Mouse (Mus musculus): Measurements from ENCODE around the gene Klhl40.

Klhl40 gene

GRCm38 (mm10) chr9:121778066-121778624 lies 738 bp downstream of the Klhl40 start:
- no peak for DNase-seq (ENCODE audit: low read depth, low spot score)

GRCm38 (mm10) chr9:121784801-121785200 lies 7.4 kb downstream of the Klhl40 start:
- no peak for DNase-seq (ENCODE audit: low read depth, low spot score)

- no peak for DNase-seq (ENCODE audit: low read depth, low spot score)
Measured at GRCm38 (mm10) chr9:121785261-121785660, 7.9 kb downstream of the Klhl40 start.

- DNase-seq (ENCODE audit: low read depth, low spot score): no peak
Measured at GRCm38 (mm10) chr9:121786359-121786758, 9.0 kb downstream of the Klhl40 start.

GRCm38 (mm10) chr9:121791206-121791605 lies 13.8 kb downstream of the Klhl40 start:
- peak; percentile 95 for DNase-seq (ENCODE audit: low read depth, low spot score)

- peak; percentile 81 for DNase-seq (ENCODE audit: low read depth, low spot score)
Measured at GRCm38 (mm10) chr9:121791757-121792521, 14.5 kb downstream of the Klhl40 start, which contains the start of gene Hhatl. Hhatl (minus strand) TSS chr9:121792507.

GRCm38 (mm10) chr9:121794972-121795539 lies 17.6 kb downstream of the Klhl40 start:
- DNase-seq (ENCODE audit: low read depth, low spot score): peak; percentile 63

- no peak for DNase-seq (ENCODE audit: low read depth, low spot score)
Measured at GRCm38 (mm10) chr9:121797722-121798121, 20.3 kb downstream of the Klhl40 start.

GRCm38 (mm10) chr9:121798887-121799520 lies 21.6 kb downstream of the Klhl40 start:
- no peak for DNase-seq (ENCODE audit: low read depth, low spot score)

GRCm38 (mm10) chr9:121802747-121803146 lies 25.3 kb downstream of the Klhl40 start:
- no peak for DNase-seq (ENCODE audit: low read depth, low spot score)

GRCm38 (mm10) chr9:121807546-121807945 lies 30.1 kb downstream of the Klhl40 start:
- DNase-seq (ENCODE audit: low read depth, low spot score): no peak

GRCm38 (mm10) chr9:121807947-121808346 lies 30.5 kb downstream of the Klhl40 start:
- DNase-seq (ENCODE audit: low read depth, low spot score): no peak

GRCm38 (mm10) chr9:121808511-121808910 lies 31.1 kb downstream of the Klhl40 start:
- DNase-seq (ENCODE audit: low read depth, low spot score): no peak

- DNase-seq (ENCODE audit: low read depth, low spot score): no peak
Measured at GRCm38 (mm10) chr9:121810081-121810821, 32.8 kb downstream of the Klhl40 start.

GRCm38 (mm10) chr9:121815183-121815582 lies 37.8 kb downstream of the Klhl40 start:
- DNase-seq (ENCODE audit: low read depth, low spot score): no peak

- peak; percentile 80 for DNase-seq (ENCODE audit: low read depth, low spot score)
Measured at GRCm38 (mm10) chr9:121819073-121819770, 41.8 kb downstream of the Klhl40 start.

GRCm38 (mm10) chr9:121819771-121820471 lies 42.5 kb downstream of the Klhl40 start:
- no peak for DNase-seq (ENCODE audit: low read depth, low spot score)

GRCm38 (mm10) chr9:121820765-121821164 lies 43.4 kb downstream of the Klhl40 start:
- no peak for DNase-seq (ENCODE audit: low read depth, low spot score)

GRCm38 (mm10) chr9:121822585-121822991 lies 45.2 kb downstream of the Klhl40 start:
- DNase-seq (ENCODE audit: low read depth, low spot score): no peak

- peak; percentile 47 for DNase-seq (ENCODE audit: low read depth, low spot score)
Measured at GRCm38 (mm10) chr9:121823051-121823450, 45.6 kb downstream of the Klhl40 start.
